Mouse (Mus musculus) spleen, adult 2 months (tissue): Measurements from ENCODE around the gene Angel1. TPM values are rescaled to one million over a fixed set of nuclear protein-coding genes. Genes with fewer than 3 reads are reported as not detected.

Source experiments
- DNase-seq, 2 experiments: peaks; one replicate each; pipeline versions ENCODE4 v3.0.0 to v3.0.0-alpha.2; 2012 to 2021; ENCODE audit warnings: low spot score in 2 of 2, low read depth in 1 of 2
- H3K27ac ChIP-seq: fragments of 200-500 bp; 2 replicates; pipeline ENCODE4 v1.5.1; 2012; ENCODE audit warnings: low read length, inconsistent platforms; ENCODE audit not compliant: insufficient read depth
- H3K27me3 ChIP-seq: fragments of 200-500 bp; 2 replicates; pipeline ENCODE4 v1.6.1; 2012; ENCODE audit warnings: mild to moderate bottlenecking, moderate library complexity, low read length, inconsistent platforms; ENCODE audit not compliant: control insufficient read depth, insufficient read depth
- H3K36me3 ChIP-seq: fragments of 200-500 bp; 2 replicates; pipeline ENCODE4 v1.6.1; 2012; ENCODE audit warnings: mild to moderate bottlenecking, low read length, inconsistent platforms; ENCODE audit not compliant: control insufficient read depth, insufficient read depth
- H3K4me1 ChIP-seq: fragments of 200-500 bp; 2 replicates; pipeline ENCODE4 v1.6.1; 2011; ENCODE audit warnings: inconsistent platforms; ENCODE audit not compliant: control insufficient read depth, insufficient read depth, insufficient read length
- H3K4me3 ChIP-seq: fragments of 200-500 bp; 2 replicates; pipeline ENCODE4 v1.5.1; 2011; ENCODE audit warnings: mild to moderate bottlenecking, inconsistent platforms; ENCODE audit not compliant: insufficient read depth, insufficient read length; ENCODE audit errors: extremely low read depth
- CTCF ChIP-seq: fragments of 200-500 bp; IDR thresholded peaks from 2 replicates; pipeline ENCODE4 v1.5.1; 2011; ENCODE audit warnings: mild to moderate bottlenecking, inconsistent platforms; ENCODE audit not compliant: insufficient read depth, insufficient read length, insufficient replicate concordance; ENCODE audit errors: extremely low read depth
- POLR2A ChIP-seq: fragments of 200-500 bp; IDR thresholded peaks from 2 replicates; pipeline ENCODE4 v1.6.1; 2011; ENCODE audit warnings: low read depth, low read length, inconsistent platforms
- WGBS: fragments of 180-500 bp; shearing (Covaris S2); methylation state at CpG from one replicate; pipeline ENCODE4 v1.1.7; 2018; 5-methylcytosine and 5-hydroxymethylcytosine counted together
- polyA plus RNA-seq: library from polyadenylated mRNA; depleted of rRNA; stranded (reverse); fragments of >200 nt; gene quantifications from 2 replicates; pipeline ENCODE4 v1.2.3, GENCODE M21; 2012; rRNA removed

Gene Angel1
- 5.0 and 7.3 TPM in 2 replicates for polyA plus RNA-seq

GRCm38 (mm10) chr12:86726120-86726640 lies at the start of gene Angel1:
TSS of gene Angel1 (minus strand) at chr12:86726460.
- Histone ChIP-seq H3K27me3 (no peaks in the 10 kb centered on the region), H3K36me3 (no peaks in the 10 kb centered on the region), H3K4me1 (no peaks in the 10 kb centered on the region; the same call in 1 of the 2 replicates), H3K4me3 (peak within 1 kb of the TSS; percentile 65), H3K27ac (peak within 1 kb of the TSS; percentile 51; the same call in 1 of the 2 replicates)
- WGBS, result under 1% methylated on average over 40 of the region's 44 CpGs
- peak; percentile 92 to 98 for DNase-seq
- TF ChIP-seq POLR2A, result peak; percentile 29; the same call in 1 of the 2 replicates
- no peak for TF ChIP-seq CTCF

- DNase-seq, result no peak
- Histone ChIP-seq H3K27me3 (no peaks in the 10 kb centered on the region), H3K4me3 (no peak overlapping the region), H3K36me3 (no peaks in the 10 kb centered on the region), H3K4me1 (no peaks in the 10 kb centered on the region), H3K27ac (peak overlapping the region; percentile 39; the same call in 1 of the 2 replicates)
- 81% methylated on average over 7 of the region's 7 CpGs for WGBS
- TF ChIP-seq CTCF (no peak), POLR2A (no peak)
These were observed 49.5 kb upstream of the Angel1 start for GRCm38 (mm10) chr12:86775561-86776280.

GRCm38 (mm10) chr12:86772551-86772950 lies 46.3 kb upstream of the Angel1 start:
- Histone ChIP-seq H3K4me3 (no peak overlapping the region), H3K27ac (no peak overlapping the region), H3K4me1 (no peaks in the 10 kb centered on the region), H3K36me3 (no peaks in the 10 kb centered on the region), H3K27me3 (no peaks in the 10 kb centered on the region)
- WGBS, result 51% methylated on average over 3 of the region's 3 CpGs
- TF ChIP-seq POLR2A (no peak), CTCF (no peak)
- DNase-seq, result no peak

GRCm38 (mm10) chr12:86771823-86772427 lies 45.7 kb upstream of the Angel1 start:
- WGBS, result 9% methylated on average over 12 of the region's 12 CpGs
- H3K4me3 ChIP-seq, result no peak overlapping the region

GRCm38 (mm10) chr12:86770927-86771326 lies 44.7 kb upstream of the Angel1 start:
- H3K27me3 ChIP-seq, result no peaks in the 10 kb centered on the region
- DNase-seq, result no peak
- H3K36me3 ChIP-seq, result no peaks in the 10 kb centered on the region
- H3K4me3 ChIP-seq, result no peak overlapping the region
- H3K4me1 ChIP-seq, result no peaks in the 10 kb centered on the region
- H3K27ac ChIP-seq, result no peak overlapping the region
- WGBS, result 69% methylated on average over 3 of the region's 3 CpGs
- TF ChIP-seq CTCF (no peak), POLR2A (no peak)

More at GRCm38 (mm10) chr12:86771823-86772427, 45.7 kb upstream of the Angel1 start:
- DNase-seq, result peak; percentile 73 to 85
- TF ChIP-seq POLR2A (no peak), CTCF (peak; percentile 90; the same call in 1 of the 2 replicates)
- Histone ChIP-seq H3K27ac (no peak overlapping the region), H3K4me1 (no peaks in the 10 kb centered on the region), H3K27me3 (no peaks in the 10 kb centered on the region), H3K36me3 (no peaks in the 10 kb centered on the region)

GRCm38 (mm10) chr12:86770261-86770670 lies 44.0 kb upstream of the Angel1 start:
- Histone ChIP-seq H3K4me1 (no peaks in the 10 kb centered on the region), H3K36me3 (no peaks in the 10 kb centered on the region), H3K4me3 (no peak overlapping the region), H3K27me3 (no peaks in the 10 kb centered on the region), H3K27ac (peak overlapping the region; percentile 46; the same call in 1 of the 2 replicates)
- no peak for DNase-seq
- TF ChIP-seq POLR2A (no peak), CTCF (no peak)
- 74% methylated on average over 4 of the region's 4 CpGs for WGBS
